Mouse (Mus musculus): ENCODE data around the gene Lct. TPM values are rescaled to one million over a fixed set of nuclear protein-coding genes. Genes with fewer than 3 reads are reported as not detected.
"Not testable (repeated sequence)": the region's sequence is repeated elsewhere in the genome, so short reads cannot be mapped to it uniquely, and the experiment has no call there.

The Lct gene
- polyA plus RNA-seq, 1 experiment from 2014 or later = 0.10 TPM

- no peak overlapping the region for H3K4me3 ChIP-seq
- no peak overlapping the region for H3K27ac ChIP-seq
- no peak for ATAC-seq (ENCODE audit: insufficient number of reproducible peaks, insufficient read depth, low FRiP score, low TSS enrichment)
- H3K27me3 ChIP-seq = no peaks in the 10 kb centered on the region
- H3K4me2 ChIP-seq (replicated peaks) = no peak overlapping the region
- H3K4me1 ChIP-seq = no peaks in the 10 kb centered on the region
- H3K36me3 ChIP-seq = 0 out of 2 replicates have a peak, but pooled peaks cover 7% of the 10 kb centered on the region
- 89% methylated on average over 5 of the region's 5 CpGs for WGBS
- no peaks in the 10 kb centered on the region for H3K9me3 ChIP-seq
- H3K9ac ChIP-seq = no peak overlapping the region
These were observed 37.8 kb downstream of the Lct start for GRCm38 (mm10) chr1:128290295-128290694.

DNA sequence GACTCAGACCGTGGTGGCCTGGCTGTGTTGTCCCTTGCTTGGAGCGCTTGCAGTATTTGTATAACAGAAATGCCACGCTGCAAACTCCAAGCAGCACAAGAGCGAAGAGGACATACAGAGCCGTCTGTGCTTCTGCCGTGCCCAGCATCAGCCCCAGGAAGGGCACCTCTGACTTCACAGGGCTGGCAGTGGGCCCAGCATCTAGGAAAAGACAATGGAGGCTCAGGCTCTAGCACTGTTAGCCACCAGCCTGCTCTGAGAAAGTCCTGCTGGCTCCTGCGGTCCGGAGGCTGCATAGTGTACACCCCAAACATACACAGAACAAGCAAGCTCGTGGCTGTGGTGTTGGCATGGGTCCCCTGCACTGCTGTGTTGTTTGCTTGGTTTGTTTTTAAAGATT lies 43.0 kb downstream of the Lct start:
- H3K27ac ChIP-seq = no peak overlapping the region
- H3K27me3 ChIP-seq = no peaks in the 10 kb centered on the region
- no peak overlapping the region for H3K9ac ChIP-seq
- no peak for ATAC-seq (ENCODE audit: insufficient number of reproducible peaks, insufficient read depth, low FRiP score, low TSS enrichment)
- H3K36me3 ChIP-seq = peaks cover 19% of the 10 kb centered on the region
- H3K9me3 ChIP-seq = no peaks in the 10 kb centered on the region
- WGBS = 91% methylated on average over 9 of the region's 9 CpGs
- no peak overlapping the region for H3K4me3 ChIP-seq
- no peaks in the 10 kb centered on the region for H3K4me1 ChIP-seq
- no peak overlapping the region for H3K4me2 ChIP-seq (replicated peaks)

GRCm38 (mm10) chr1:128284157-128284690 lies 43.9 kb downstream of the Lct start:
- no peak for ATAC-seq (ENCODE audit: insufficient number of reproducible peaks, insufficient read depth, low FRiP score, low TSS enrichment)
- no peaks in the 10 kb centered on the region for H3K9me3 ChIP-seq
- no peaks in the 10 kb centered on the region for H3K4me1 ChIP-seq
- peaks cover 28% of the 10 kb centered on the region for H3K36me3 ChIP-seq
- 88% methylated on average over 8 of the region's 8 CpGs for WGBS
- no peak overlapping the region for H3K4me2 ChIP-seq (replicated peaks)
- H3K27me3 ChIP-seq = no peaks in the 10 kb centered on the region
- H3K4me3 ChIP-seq = no peak overlapping the region
- H3K27ac ChIP-seq = no peak overlapping the region
- no peak overlapping the region for H3K9ac ChIP-seq

DNA sequence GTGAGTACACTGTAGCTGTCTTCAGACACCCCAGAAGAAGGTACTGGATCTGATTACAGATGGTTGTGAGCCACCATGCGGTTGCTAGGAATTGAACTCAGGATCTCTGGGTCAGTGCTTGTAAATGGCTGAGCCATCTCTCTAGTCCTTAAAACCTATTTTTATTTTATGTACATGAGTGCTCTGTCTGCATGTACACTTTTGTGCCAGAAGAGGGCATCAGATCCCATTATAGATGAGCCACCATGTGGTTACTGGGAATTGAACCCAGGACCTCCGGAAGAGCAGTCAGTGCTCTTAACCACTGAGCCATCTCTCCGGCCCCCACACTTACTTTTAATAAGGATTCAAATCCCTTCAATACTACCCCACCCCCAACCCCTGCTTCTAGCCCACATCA lies 45.2 kb downstream of the Lct start:
- no peak overlapping the region for H3K4me3 ChIP-seq
- no peaks in the 10 kb centered on the region for H3K27me3 ChIP-seq
- no peaks in the 10 kb centered on the region for H3K4me1 ChIP-seq
- H3K36me3 ChIP-seq = peaks cover 37% of the 10 kb centered on the region
- 88% methylated on average over 3 of the region's 3 CpGs for WGBS
- no peak for ATAC-seq (ENCODE audit: insufficient number of reproducible peaks, insufficient read depth, low FRiP score, low TSS enrichment)
- no peaks in the 10 kb centered on the region for H3K9me3 ChIP-seq
- no peak overlapping the region for H3K4me2 ChIP-seq (replicated peaks)
- H3K9ac ChIP-seq = no peak overlapping the region
- no peak overlapping the region for H3K27ac ChIP-seq

DNA sequence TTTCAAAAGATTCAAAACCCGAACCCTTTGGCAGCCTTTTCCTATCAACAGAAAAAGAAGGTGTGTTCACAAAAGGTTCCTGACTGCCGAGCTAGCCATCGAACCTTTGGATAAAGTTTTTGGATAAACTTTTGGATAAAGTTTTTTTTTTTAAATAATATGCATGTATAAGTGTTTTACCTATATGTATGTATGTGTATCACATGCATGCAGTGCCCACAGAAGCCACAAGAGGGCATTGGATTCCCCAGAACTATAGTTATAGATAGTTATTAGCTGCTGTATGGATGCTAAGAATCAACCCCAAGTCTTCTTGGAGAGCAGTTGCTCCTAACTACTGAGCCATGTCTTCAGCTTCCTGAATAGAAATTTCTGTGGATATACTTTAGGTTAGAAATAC lies 46.4 kb downstream of the Lct start:
- Histone ChIP-seq H3K36me3 (peaks cover 41% of the 10 kb centered on the region), H3K9me3 (no peaks in the 10 kb centered on the region), H3K4me2 (replicated peaks) (no peak overlapping the region), H3K4me1 (no peaks in the 10 kb centered on the region), H3K27me3 (no peaks in the 10 kb centered on the region), H3K9ac (no peak overlapping the region), H3K4me3 (no peak overlapping the region), H3K27ac (no peak overlapping the region)
- 96% methylated on average over 3 of the region's 3 CpGs for WGBS
- ATAC-seq (ENCODE audit: insufficient number of reproducible peaks, insufficient read depth, low FRiP score, low TSS enrichment) = no peak

DNA sequence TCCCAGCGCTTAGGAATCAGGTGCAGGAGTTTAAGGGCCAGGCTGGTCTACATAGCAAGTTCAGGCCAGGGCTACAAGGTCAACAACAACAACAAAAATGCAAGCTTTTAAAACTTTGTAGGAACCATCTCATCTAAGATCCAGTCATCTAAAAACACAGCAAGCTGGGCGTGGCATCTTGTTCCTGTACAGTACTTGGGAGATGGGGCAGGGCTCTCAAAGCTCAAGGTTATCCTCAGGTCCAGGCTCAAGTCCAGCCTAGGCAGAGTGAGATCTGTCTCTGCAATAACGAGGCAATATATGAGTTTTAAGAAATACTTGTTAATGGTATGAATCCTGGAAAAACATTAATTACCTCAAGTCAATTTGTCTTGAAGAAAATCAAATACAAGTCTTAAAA lies 49.6 kb downstream of the Lct start:
- H3K9me3 ChIP-seq = no peaks in the 10 kb centered on the region
- no peak overlapping the region for H3K9ac ChIP-seq
- H3K4me2 ChIP-seq (replicated peaks) = no peak overlapping the region
- no peaks in the 10 kb centered on the region for H3K27me3 ChIP-seq
- no peak for ATAC-seq (ENCODE audit: insufficient number of reproducible peaks, insufficient read depth, low FRiP score, low TSS enrichment)
- no peak overlapping the region for H3K27ac ChIP-seq
- WGBS = 96% methylated on average over 3 of the region's 3 CpGs
- H3K36me3 ChIP-seq = peaks cover 54% of the 10 kb centered on the region
- H3K4me1 ChIP-seq = no peaks in the 10 kb centered on the region
- no peak overlapping the region for H3K4me3 ChIP-seq

GRCm38 (mm10) chr1:128275908-128276307 lies 52.2 kb downstream of the Lct start:
- H3K4me3 ChIP-seq = no peak overlapping the region
- H3K4me2 ChIP-seq (replicated peaks) = no peak overlapping the region
- WGBS = 83% methylated on average over 1 of the region's 1 CpGs
- H3K4me1 ChIP-seq = no peaks in the 10 kb centered on the region
- peaks cover 66% of the 10 kb centered on the region for H3K36me3 ChIP-seq
- ATAC-seq (ENCODE audit: insufficient number of reproducible peaks, insufficient read depth, low FRiP score, low TSS enrichment) = no peak
- H3K27me3 ChIP-seq = no peaks in the 10 kb centered on the region
- no peak overlapping the region for H3K9ac ChIP-seq
- H3K27ac ChIP-seq = no peak overlapping the region
- H3K9me3 ChIP-seq = no peaks in the 10 kb centered on the region

DNA sequence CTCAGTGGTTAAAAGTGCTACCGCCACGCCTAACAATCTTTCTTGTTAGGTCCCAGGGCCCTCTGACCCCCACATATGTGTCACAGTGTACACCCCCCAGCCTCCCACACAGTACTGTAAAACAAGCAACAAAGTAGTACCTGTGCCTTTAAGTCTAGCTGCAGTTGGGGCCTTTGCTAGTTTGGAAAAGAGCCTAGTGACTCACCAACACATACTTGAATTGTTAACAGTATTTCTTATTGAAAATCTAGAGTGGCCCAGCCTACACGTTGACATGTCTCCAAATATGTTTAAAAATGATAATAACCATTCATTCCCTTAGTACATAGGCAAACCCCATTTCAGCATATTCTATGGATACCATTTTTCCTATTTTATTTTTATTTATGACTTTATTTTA lies 57.4 kb downstream of the Lct start:
- H3K4me1 ChIP-seq = no peaks in the 10 kb centered on the region
- H3K4me3 ChIP-seq = no peak overlapping the region
- H3K36me3 ChIP-seq = peaks cover 77% of the 10 kb centered on the region
- no peak overlapping the region for H3K4me2 ChIP-seq (replicated peaks)
- 96% methylated on average over 3 of the region's 3 CpGs for WGBS
- no peaks in the 10 kb centered on the region for H3K27me3 ChIP-seq
- H3K9ac ChIP-seq = no peak overlapping the region
- H3K27ac ChIP-seq = no peak overlapping the region
- ATAC-seq (ENCODE audit: insufficient number of reproducible peaks, insufficient read depth, low FRiP score, low TSS enrichment) = no peak
- H3K9me3 ChIP-seq = no peaks in the 10 kb centered on the region

DNA sequence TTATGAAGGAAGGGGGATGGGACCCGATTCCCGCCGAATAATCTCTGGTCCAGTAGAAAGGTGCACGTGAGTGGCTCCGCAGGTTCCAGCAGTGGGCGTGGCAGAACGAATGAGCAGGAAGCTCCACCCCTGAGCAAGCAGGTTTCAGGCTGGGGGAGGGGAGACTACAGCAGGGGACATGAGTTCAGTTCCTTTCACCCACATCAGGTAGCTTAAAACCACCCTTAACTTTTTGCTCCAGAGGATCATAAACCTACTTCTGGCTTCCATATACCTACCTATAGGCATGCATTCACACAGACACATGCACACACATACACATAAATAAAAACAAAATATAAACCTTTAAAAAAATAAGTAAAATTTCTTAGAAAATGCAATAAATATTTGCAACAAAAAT lies 61.1 kb downstream of the Lct start:
- H3K9ac ChIP-seq; H3K4me2 ChIP-seq (replicated peaks); H3K9me3 ChIP-seq; H3K27me3 ChIP-seq; H3K4me1 ChIP-seq; H3K4me3 ChIP-seq; H3K27ac ChIP-seq; ATAC-seq (ENCODE audit: insufficient number of reproducible peaks, insufficient read depth, low FRiP score, low TSS enrichment): not testable (repeated sequence)
- H3K36me3 ChIP-seq = peaks cover 74% of the 10 kb centered on the region
- 77% methylated on average over 7 of the region's 7 CpGs for WGBS

- H3K9me3 ChIP-seq = no peaks in the 10 kb centered on the region
- WGBS = 2% methylated on average over 19 of the region's 19 CpGs
- no peaks in the 10 kb centered on the region for H3K36me3 ChIP-seq
- peak overlapping the region; percentile 90 for H3K4me2 ChIP-seq (replicated peaks)
- peak overlapping the region; percentile 74 for H3K4me3 ChIP-seq
- H3K27ac ChIP-seq = peak overlapping the region; percentile 86
- peak overlapping the region; percentile 73 for H3K9ac ChIP-seq
- H3K27me3 ChIP-seq = no peaks in the 10 kb centered on the region
- ATAC-seq (ENCODE audit: insufficient number of reproducible peaks, insufficient read depth, low FRiP score, low TSS enrichment) = peak; percentile 52
- peaks cover 8% of the 10 kb centered on the region; the same call in 1 of the 2 replicates for H3K4me1 ChIP-seq
These were observed 83.3 kb downstream of the Lct start for GRCm38 (mm10) chr1:128244727-128245355.

DNA sequence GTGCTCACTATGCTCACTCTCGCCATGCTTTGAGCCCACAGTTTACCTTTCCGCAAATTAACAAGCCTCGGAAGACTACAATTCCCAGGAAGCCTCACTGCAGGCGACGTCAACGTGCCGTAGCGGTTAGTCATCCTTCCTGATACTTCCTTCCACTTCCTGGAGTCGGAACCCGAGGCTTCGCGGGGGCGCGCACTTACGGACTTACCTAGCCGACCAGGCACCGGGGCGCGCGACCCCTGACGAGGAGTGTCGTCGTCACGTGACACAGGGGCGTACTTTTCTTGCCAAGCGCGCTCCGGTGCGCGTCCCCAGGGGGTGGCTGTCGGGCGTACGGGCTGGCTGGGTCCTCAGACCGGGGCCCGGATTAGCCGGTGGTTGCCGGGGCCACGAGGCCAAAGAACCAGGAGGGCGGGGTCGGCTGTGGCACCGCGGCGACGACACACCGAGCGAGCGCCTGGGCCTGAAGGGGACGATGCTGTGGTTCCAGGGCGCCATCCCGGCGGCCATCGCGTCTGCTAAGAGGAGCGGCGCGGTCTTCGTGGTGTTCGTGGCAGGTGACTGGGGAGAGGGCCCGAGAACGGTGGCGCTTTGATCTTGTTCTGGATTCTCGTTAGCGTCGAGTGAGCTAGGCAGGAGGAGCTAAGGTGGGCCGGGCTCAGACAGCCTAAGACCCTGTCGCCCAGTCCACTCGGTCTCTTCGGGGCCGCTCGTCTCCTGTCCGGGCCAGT lies 84.0 kb downstream of the Lct start:
- Histone ChIP-seq H3K4me1 (peaks cover 8% of the 10 kb centered on the region; the same call in 1 of the 2 replicates), H3K9ac (peak overlapping the region; percentile 73), H3K27ac (peak overlapping the region; percentile 86), H3K4me3 (peak overlapping the region; percentile 74), H3K36me3 (no peaks in the 10 kb centered on the region), H3K4me2 (replicated peaks) (peak overlapping the region; percentile 90), H3K9me3 (no peaks in the 10 kb centered on the region), H3K27me3 (no peaks in the 10 kb centered on the region)
- under 1% methylated on average over 71 of the region's 71 CpGs for WGBS
- peak; percentile 92 for ATAC-seq (ENCODE audit: insufficient number of reproducible peaks, insufficient read depth, low FRiP score, low TSS enrichment)

GRCm38 (mm10) chr1:128243627-128243995 lies 84.5 kb downstream of the Lct start, which contains the start of gene Ubxn4:
Ubxn4 (plus strand) TSS chr1:128243964.
- Histone ChIP-seq H3K9ac (peak within 1 kb of the TSS; percentile 73), H3K36me3 (no peaks in the 10 kb centered on the region), H3K4me3 (peak within 1 kb of the TSS; percentile 74), H3K4me1 (peaks cover 8% of the 10 kb centered on the region; the same call in 1 of the 2 replicates), H3K27me3 (no peaks in the 10 kb centered on the region), H3K9me3 (no peaks in the 10 kb centered on the region), H3K27ac (peak within 1 kb of the TSS; percentile 86), H3K4me2 (replicated peaks) (peak within 1 kb of the TSS; percentile 90)
- ATAC-seq (ENCODE audit: insufficient number of reproducible peaks, insufficient read depth, low FRiP score, low TSS enrichment) = peak; percentile 37
- WGBS = 9% methylated on average over 10 of the region's 10 CpGs

Measured in embryonic facial prominence, embryonic 12.5 days (tissue).